Mouse (Mus musculus) liver, adult 2 months (tissue): Measurements from ENCODE around the gene Celf2.

Experiments
- CTCF ChIP-seq: fragments of 200-500 bp; IDR thresholded peaks from 2 replicates; pipeline ENCODE4 v1.5.1; 2011; ENCODE audit warnings: low read depth, low read length, control low read depth
- POLR2A ChIP-seq: fragments of 200-500 bp; IDR thresholded peaks from 2 replicates; pipeline ENCODE4 v1.6.1; 2011; ENCODE audit warnings: low read length, control low read depth; ENCODE audit not compliant: insufficient read depth; ENCODE audit errors: extremely low read depth

DNA sequence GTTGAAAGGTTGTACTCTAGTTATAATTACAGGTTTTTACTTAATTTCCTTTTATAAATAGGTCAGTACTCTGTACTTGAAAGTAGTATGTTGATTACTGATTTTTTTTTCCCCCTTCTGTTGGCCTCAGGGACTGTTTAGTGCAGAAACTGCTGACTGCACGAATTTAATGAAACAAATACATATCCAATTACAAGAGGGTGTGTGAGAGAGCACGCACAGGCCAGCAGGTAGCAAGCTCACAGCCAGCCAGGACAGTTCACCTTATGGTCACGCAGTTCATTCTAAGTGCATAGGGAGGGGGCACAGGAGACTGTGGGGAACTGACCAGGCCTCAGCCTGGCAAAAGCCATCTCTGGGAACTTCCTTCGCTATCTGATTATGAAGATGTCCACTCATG is 236.1 kb downstream of the Celf2 start:
- TF ChIP-seq CTCF (no peak), POLR2A (no peak)
